Mouse (Mus musculus) B cell, adult 67 days (primary cell): ENCODE data around the gene F5. TPM values are rescaled to one million over a fixed set of nuclear protein-coding genes. Genes with fewer than 3 reads are reported as not detected.

Experiments used
- total RNA-seq, 2 experiments: library from RNA; stranded (reverse); gene quantifications; 4 replicates each; pipeline ENCODE4 v1.2.4; 2023

F5 gene
- total RNA-seq = under 1 TPM; 0.39 to 0.61 TPM

DNA sequence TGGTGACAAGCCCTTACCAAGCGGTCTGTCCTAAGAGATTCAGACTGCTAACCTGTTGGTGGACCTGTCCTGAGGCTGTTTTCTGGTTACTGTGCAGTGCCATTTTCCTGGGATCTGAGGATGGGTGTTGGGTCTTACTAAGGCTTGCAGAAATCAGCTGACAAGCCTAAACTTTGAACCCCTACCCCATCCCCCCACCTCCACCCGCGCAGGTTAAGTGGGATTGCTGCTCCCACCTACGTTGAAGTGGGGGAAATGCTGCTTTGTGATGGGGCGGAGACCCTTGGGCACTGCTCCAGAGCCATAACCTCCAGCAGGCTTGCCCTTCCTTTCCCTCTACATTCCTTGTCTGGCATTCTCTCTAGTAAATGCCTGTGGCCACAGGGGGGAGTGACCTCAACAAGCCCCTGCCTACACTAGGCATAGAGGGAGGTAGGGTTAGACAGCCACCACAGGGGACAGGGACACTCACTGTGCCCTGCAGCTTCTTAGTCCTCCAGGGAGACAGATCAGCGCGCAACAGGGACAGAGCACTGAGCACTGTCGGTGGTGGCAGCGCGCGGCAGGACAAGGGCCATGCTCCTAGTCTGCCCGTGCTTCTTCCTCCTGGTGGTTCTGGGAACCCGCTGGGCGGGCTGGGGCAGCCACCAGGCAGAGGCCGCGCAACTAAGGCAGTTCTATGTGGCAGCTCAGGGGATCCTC is at the start of gene F5:
F5 (plus strand) TSS at position 452 of the 702 bp plus-strand sequence.

GRCm38 (mm10) chr1:164114947-164115493 is 36.6 kb upstream of the F5 start, which contains the start of gene Selp:
Gene Selp, plus strand, starts transcription at chr1:164115264.

GRCm38 (mm10) chr1:164248465-164249331 is 97.1 kb downstream of the F5 start, which contains the start of gene Slc19a2:
Gene Slc19a2, plus strand, starts transcription at chr1:164249046.

Other genes with a start within 250 kb of the F5 start
- gene Scyl3, start 222.7 kb upstream of the F5 start, total RNA-seq = 10 to 100 TPM; 37.7 to 45.7 TPM
- gene BC055324, start 157.0 kb upstream of the F5 start, total RNA-seq = 10 to 100 TPM in 1 of 2 experiments, 1 to 10 TPM in 1; 9.4 to 10.4 TPM
- gene Mettl18, start 156.9 kb upstream of the F5 start, total RNA-seq = 10 to 100 TPM in 1 of 2 experiments, 1 to 10 TPM in 1; 6.2 to 10.4 TPM
- not detected for gene Sele, start 103.6 kb upstream of the F5 start, total RNA-seq
- 100 to 1,000 TPM; 589 to 666 TPM for gene Sell, start 89.9 kb upstream of the F5 start, total RNA-seq
- gene Selp, start 36.6 kb upstream of the F5 start, total RNA-seq = 1 to 10 TPM in 1 of 2 experiments, under 1 TPM in 1; 0.81 to 1.8 TPM
- 10 to 100 TPM in 1 of 2 experiments, 1 to 10 TPM in 1; 8.6 to 10.7 TPM for gene Slc19a2, start 97.2 kb downstream of the F5 start, total RNA-seq
- 1 to 10 TPM; 6.0 to 7.4 TPM for gene Ccdc181, start 123.7 kb downstream of the F5 start, total RNA-seq
- gene Nme7, start 152.3 kb downstream of the F5 start, total RNA-seq = 10 to 100 TPM; 10.6 to 11.8 TPM
- gene Blzf1, start 155.7 kb downstream of the F5 start, total RNA-seq = 10 to 100 TPM; 22.2 to 24.9 TPM